Mouse (Mus musculus) urinary bladder, postnatal 10 days (tissue): ENCODE measurements around the gene Elmod2.

ENCODE experiments used
- DNase-seq: peaks from one replicate; pipeline ENCODE4 v3.0.0; 2022; ENCODE audit warnings: low spot score

The Elmod2 gene

GRCm38 (mm10) chr8:83274470-83274869 is 57.8 kb downstream of the Elmod2 start:
- no peak for DNase-seq

- DNase-seq: no peak
Measured at GRCm38 (mm10) chr8:83272464-83272863, 59.8 kb downstream of the Elmod2 start.

GRCm38 (mm10) chr8:83271172-83271571 is 61.1 kb downstream of the Elmod2 start:
- no peak for DNase-seq
